Mouse (Mus musculus): ENCODE measurements around the gene H2-T3.
"Not testable (repeated sequence)": the region's sequence is repeated elsewhere in the genome, so short reads cannot be mapped to it uniquely, and the experiment has no call there.

H2-T3 gene

GRCm38 (mm10) chr17:36190169-36190507 lies at the start of gene H2-T3:
Gene H2-T3, minus strand, starts transcription at chr17:36190287.
- in situ Hi-C loops (cut with MboI, MseI) = no loop called here

DNA sequence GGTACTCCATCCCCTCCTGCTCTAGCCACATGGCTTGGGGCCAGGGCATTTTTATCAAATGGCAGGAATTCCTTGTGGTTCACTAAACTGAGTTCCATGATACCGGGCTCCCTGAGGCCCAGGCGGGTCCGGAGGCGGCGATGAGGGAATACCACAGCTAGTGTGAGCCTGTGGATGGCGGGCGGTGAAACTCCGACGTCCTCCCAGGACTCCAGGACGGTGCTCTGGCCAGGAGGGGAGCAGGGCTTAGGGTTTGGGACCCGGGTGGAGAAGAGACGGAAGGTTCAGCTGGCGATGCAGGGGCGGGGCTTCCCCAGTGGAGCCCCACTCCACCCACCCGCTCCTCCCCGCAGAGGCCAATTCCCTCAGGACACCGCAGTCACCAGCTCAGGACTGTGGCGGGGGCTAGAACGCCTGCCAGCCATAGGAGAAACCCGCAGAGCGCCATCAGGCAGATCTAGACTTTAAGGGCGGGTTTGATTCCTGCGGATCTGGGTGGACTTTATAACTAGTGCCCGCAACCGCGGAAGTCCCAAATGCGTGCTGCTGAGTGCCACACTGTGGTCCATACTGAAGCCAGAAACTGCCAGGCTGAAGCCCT lies 47.3 kb upstream of the H2-T3 start:
- in situ Hi-C loops (cut with MboI, MseI) = no loop called here

- in situ Hi-C loops (cut with MboI, MseI) = not testable (repeated sequence)
These were observed 45.2 kb upstream of the H2-T3 start for GRCm38 (mm10) chr17:36235300-36235699.

GRCm38 (mm10) chr17:36233572-36233971 lies 43.5 kb upstream of the H2-T3 start:
- in situ Hi-C loops (cut with MboI, MseI) = no loop called here

- in situ Hi-C loops (cut with MboI, MseI) = no loop called here
These were observed 41.2 kb upstream of the H2-T3 start for GRCm38 (mm10) chr17:36231318-36231717.

DNA sequence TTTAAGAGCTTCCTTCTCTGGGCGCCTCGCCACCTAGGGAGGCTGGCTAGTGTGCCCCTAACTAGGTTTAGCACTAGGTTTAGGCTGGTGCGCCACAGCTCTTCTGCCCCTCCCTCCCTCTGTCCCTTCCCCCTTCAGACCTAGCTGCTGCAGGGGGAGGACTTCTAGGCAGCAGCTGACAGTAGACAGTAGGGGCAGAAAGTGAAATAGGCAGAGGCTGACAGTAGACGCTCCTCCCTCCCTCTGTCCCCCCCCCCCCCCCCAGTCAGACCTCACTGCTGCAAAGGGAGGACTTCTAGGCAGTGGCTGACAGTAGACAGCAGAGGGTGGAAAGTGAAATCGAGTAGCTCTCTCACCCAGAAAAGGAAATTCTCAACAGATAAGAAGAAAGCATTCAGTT lies 39.0 kb upstream of the H2-T3 start:
- in situ Hi-C loops (cut with MboI, MseI) = no loop called here

DNA sequence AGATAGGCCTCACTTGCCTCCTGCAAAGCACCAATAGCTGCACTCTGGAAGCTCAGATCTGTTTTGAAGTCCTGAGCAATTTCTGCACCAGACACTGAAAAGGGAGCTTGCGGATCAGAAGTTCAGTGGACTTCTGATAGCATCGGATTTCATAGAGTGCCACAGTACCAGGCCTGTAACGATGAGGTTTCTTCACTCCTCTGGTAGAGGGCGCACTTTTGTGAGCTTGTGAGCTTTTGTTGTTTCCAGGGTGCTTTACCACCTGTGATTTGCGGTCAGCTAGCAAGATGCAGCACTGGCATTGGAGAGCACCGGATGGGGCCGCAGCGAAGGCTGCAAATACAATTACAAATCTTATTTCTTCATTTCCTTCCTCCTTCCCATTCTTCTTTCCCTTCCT lies 36.8 kb upstream of the H2-T3 start:
- in situ Hi-C loops (cut with MboI, MseI) = no loop called here

DNA sequence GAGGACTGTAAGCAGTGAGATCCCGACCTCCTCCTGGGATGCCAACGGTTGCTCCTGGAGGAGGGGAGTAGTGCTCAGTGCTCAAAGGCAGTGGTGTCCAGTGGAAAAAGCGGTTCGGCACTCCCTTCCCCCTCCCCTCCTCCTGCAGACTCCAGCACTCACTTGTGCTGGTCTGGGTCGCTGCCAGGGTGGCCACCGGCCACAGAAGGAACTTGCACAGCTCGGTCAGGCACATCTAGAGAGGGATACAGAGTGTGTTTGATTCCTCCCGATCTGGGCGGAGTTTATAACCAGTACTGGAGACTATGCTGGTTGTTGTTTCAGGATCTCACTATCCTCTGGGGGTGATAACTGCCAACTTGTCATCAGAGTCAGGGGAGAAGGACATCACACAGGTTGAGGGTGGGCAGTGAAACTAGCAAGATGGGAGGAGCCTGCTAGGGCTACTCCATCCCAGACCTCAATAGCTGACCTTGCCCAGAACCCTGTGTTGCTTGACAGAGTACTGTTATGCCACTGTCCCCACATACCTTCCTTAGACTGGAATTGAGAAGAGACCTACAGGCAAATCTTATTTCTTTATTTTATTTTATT lies 35.2 kb upstream of the H2-T3 start:
- in situ Hi-C loops (cut with MboI, MseI) = no loop called here

DNA sequence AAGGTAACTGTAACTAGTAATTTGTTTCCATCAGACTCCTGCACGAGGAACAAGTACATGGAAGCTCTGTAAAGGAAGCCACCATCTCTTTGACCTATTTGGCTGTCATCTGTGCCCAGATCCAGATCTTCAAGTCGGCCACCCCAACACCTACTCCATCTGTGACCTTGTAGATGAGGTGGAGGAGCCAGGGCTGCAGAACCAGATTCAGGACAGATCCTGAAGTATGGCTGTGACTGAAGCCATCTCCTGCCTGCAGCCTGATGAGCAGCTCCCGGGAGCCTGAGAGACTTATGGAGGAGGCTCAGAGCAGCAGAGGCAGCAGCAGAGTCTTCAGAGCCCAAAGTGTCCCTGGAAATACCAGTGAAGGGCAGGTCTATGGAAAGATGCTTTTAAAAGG lies 34.4 kb upstream of the H2-T3 start:
- in situ Hi-C loops (cut with MboI, MseI) = loop anchor here (25.0 kb wide), 1 partner anchor 1962 kb away; the partner anchor contains the start of gene H2-Ab1

DNA sequence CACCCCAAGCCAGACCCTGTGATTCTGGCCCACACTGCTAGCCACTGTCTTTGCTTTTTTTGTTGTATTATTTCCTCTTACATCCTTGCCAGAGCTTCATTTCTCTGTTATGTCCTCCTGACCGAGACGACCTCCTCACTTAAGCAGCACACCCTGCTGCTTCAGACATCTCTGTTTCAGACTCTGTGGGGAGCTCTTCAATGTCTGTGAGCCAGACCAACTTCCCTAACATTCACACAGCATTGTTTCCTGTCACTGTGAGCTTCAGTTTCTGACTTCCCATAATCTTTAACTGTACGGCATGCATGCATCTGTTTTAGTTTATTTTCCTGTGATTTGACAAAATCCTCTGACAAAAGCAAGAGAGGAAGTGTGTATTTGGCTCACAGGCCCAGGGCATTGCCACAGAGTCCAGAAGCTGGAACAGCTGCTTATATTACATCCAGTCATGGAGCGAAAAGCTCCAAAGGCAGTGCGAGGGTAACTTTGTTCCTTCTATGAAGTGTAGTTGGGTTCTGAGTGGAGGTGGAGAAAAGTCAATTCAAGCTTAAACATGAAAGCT lies 28.6 kb upstream of the H2-T3 start:
- in situ Hi-C loops (cut with MboI, MseI) = loop anchor here (25.0 kb wide), 1 partner anchor 1956 kb away; the partner anchor contains the start of gene H2-Ab1

DNA sequence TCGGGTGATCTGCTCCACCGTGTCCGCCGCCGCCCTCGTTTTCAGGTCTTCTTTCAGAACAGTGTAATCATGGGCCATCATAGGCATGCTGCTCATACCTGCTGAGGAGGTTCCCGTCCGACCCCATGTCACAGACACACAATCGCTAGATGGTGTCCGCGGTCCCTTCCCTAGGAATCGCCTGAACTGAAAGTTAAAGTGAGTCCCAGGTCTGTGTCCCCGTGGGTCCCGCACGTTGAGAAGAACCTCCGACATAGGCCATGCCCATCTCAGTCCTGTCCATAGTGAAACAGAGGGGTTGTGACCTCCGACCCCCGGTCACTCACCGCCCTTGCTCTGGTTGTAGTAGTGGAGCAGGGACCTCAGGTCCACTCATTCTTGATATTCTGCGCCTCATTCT lies 25.5 kb upstream of the H2-T3 start:
- in situ Hi-C loops (cut with MboI, MseI) = loop anchor here (25.0 kb wide), 1 partner anchor 1953 kb away; the partner anchor contains the start of gene H2-Ab1

- in situ Hi-C loops (cut with MboI, MseI) = loop anchor here (25.0 kb wide), 1 partner anchor 1945 kb away; the partner anchor contains the start of gene H2-Ab1
These were observed 16.8 kb upstream of the H2-T3 start for GRCm38 (mm10) chr17:36206846-36207245.

- in situ Hi-C loops (cut with MboI, MseI) = loop anchor here (25.0 kb wide), 1 partner anchor 1944 kb away; the partner anchor contains the start of gene H2-Ab1
These were observed 15.8 kb upstream of the H2-T3 start for GRCm38 (mm10) chr17:36205862-36206261.

DNA sequence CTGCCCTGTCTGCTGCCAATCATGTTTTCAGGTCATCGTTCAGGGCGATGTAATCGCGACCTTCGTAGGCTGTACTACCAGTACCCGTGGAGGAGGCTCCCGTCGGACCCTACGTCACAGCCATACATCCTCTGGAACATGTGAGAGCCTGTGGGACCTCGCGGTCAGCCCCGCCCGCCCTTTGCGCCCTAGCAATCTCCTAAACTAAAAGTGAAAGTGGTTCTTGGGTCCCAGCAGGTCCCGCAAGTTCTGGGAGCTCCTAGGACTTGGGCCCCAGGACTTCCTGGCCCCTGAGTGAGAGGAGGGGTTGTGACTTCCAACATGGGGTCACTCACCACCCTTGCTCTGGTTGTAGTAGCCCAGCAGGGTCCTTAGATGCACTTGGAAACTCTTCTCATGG lies 15.4 kb upstream of the H2-T3 start:
- in situ Hi-C loops (cut with MboI, MseI) = loop anchor here (25.0 kb wide), 1 partner anchor 1943 kb away; the partner anchor contains the start of gene H2-Ab1

DNA sequence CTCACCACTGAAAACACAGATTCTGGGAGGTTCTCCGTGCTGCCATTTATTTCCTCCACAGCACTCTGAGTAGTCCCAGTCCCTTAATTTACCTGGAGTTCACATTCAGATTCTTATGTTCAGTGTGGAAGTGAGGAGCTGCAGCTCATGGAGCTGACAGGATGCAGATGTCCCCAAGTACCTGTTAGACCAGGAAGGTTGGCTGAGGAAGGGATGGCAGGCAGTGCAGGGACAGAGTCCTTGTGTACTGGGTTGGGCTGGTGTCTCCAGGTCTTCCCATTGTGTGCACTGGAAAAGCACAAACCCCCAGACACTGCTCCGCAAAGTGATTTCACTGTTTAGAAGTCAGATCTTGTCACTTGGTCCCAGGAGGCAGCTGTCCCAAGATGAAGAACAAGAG lies 11.8 kb upstream of the H2-T3 start:
- in situ Hi-C loops (cut with MboI, MseI) = loop anchor here (25.0 kb wide), 1 partner anchor 1940 kb away; the partner anchor contains the start of gene H2-Ab1

- in situ Hi-C loops (cut with MboI, MseI) = no loop called here
These were observed 8.2 kb upstream of the H2-T3 start for GRCm38 (mm10) chr17:36198317-36198716.

DNA sequence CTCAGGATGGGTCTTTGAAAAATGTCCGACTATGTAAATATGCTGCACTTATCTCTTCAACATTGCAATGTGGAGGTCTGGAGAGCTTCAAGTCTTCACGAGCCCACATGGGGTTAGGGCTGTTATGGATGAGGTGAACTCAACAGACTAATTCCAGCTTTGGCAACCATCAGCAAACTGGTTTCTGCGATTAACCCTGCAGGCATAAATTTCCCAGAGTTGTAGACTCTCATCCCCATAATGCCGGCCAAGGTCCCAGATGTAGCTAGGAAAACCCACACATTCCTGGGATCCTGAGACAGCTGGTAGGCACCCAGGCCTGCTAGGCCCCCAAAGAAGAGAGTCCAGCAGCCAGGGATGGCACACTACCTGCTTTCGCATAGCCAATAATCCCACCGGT lies 4.4 kb upstream of the H2-T3 start:
- in situ Hi-C loops (cut with MboI, MseI) = no loop called here

DNA sequence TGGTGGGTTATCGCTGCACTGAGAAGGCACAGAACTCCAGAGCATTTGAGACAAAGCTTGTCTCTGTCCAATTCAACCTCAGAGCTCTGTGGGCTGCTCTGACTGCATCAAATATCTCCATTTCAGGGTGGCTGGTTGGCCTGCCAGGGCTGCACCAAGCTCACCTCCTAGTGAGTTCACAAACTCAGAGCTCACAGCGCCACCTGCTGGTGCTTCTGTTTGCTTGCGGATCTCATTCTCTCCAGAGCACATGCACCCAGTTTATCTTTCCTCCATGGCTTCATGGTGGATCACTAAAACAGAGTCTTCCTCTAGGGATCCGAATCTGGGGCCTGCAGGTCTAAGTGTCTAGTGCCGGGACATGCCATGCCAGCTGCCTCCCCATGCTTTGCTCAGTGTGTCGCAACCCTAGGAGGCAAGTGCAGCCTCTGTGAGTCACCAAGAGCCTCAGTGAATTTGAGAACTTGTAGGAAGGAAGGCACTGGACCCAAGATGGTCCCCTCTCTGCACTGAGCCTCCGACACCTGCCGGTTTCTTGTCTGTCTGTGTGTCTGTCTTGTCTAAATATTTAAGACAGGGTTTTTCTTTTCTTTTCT lies 3.6 kb upstream of the H2-T3 start:
- in situ Hi-C loops (cut with MboI, MseI) = no loop called here

DNA sequence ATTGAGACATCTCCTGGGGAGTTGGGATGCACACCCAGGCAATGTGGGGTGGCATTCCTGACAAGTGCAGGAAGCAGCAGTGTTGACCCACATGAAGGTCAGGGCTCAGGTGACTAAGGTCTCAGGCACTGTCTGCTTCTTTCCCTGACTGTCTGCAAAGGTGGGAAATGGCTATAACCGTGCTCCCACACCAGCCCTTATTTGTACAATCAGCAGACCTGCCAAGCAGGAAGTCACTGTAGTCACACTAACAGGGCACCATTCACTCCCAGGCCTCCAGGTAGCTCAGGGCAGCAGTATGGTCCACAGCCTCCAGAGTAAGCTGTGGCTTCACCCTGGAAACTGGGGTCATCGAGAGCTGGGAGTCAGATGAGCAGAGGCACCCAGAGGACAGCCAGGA lies 2.3 kb upstream of the H2-T3 start:
- in situ Hi-C loops (cut with MboI, MseI) = no loop called here

GRCm38 (mm10) chr17:36189491-36190168 lies 457 bp downstream of the H2-T3 start:
- in situ Hi-C loops (cut with MboI, MseI) = no loop called here

- in situ Hi-C loops (cut with MboI, MseI) = no loop called here
These were observed 2.5 kb downstream of the H2-T3 start for GRCm38 (mm10) chr17:36187540-36187939.

DNA sequence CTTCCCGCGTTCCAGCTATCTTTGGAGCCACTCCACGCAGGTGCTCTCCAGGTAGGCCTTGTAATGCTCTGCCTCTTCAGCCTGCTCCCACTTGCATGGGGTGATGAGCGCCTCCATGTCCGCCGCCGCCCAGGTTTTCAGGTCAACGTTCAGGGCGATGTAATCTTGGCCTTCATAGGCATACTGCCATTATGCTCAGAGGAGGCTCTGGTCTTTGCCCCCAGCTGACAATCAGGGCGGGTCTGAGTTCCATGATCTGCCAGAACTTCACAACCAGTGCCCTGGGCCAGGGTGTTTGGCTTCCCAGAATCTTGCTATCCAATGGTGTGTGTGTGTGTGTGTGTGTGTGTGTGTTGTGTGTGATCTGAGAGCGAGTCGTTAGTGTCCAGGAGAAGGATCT lies 7.9 kb downstream of the H2-T3 start:
- in situ Hi-C loops (cut with MboI, MseI) = no loop called here
